Comparison of ENCODE assay signal across 9 mouse cellular contexts in the genomic region with DNA sequence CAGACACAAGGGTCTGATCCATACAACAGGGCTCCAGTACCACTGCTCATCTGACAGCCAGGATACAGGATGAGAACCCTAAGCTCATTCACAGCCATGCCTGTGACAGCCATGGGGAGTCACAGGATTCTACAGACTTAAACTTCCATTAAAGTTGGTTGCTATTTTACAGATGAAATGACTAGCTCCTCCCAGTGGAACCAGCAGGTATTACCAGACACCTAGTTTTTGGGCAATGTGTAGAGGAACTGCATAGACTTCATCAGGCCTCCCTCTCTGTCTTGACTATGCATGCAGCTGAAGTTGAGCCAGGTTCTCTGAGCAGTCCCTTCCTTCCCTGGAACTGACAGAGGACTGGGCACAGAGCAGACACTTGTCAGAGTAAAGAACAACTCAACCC. TPM values are rescaled to one million over a fixed set of nuclear protein-coding genes. Genes with fewer than 3 reads are reported as not detected.
DNase-seq lines count a peak whose midpoint lies in the region; ATAC-seq and TF ChIP-seq lines count a peak whose summit lies in the region.
"Had no signal": no experiment of that assay in that cellular context is flagged by ENCODE, and none has a peak within 500 bp of the region (broad histone marks: within the 10 kb centered on the region; RNA-seq: fewer than 3 reads in every experiment).

No protein-coding gene starts in this region.

- peaks cover 91% of the 10 kb centered on the region for H3K36me3 ChIP-seq in lung, embryonic 14.5 days (ENCODE audit: insufficient read depth)
- peaks cover 100% of the 10 kb centered on the region for H3K36me3 ChIP-seq in forebrain, embryonic 10.5 days (replicated peaks)

- H3K9ac ChIP-seq in lung, embryonic 14.5 days, result no peak overlapping the region
- H3K9ac ChIP-seq: limb, embryonic 12.5 days had no signal

- H3K27ac ChIP-seq in lung, embryonic 14.5 days (ENCODE audit: low read depth), result no peak overlapping the region
- no peak overlapping the region for H3K27ac ChIP-seq in cortical plate, adult 2 months (ENCODE audit: insufficient read depth, low read length)
- no peak overlapping the region for H3K27ac ChIP-seq in forebrain, embryonic 10.5 days
- H3K27ac ChIP-seq: limb, embryonic 12.5 days had no signal

- H3K4me2 ChIP-seq in lung, embryonic 14.5 days, result no peak overlapping the region
- H3K4me2 ChIP-seq: limb, embryonic 12.5 days had no signal

- DNase-seq in embryo, embryonic 10 days (ENCODE audit: low spot score), result peak; percentile 28
- DNase-seq in embryo, embryonic 9.5 days (ENCODE audit: extremely low spot score), result no peak
- DNase-seq in lung, embryonic 14.5 days, result peak; percentile 57
- no peak for DNase-seq in lung, adult 2 months
- DNase-seq in retina, postnatal 1 day, result peak; percentile 37
- DNase-seq in left cerebral cortex, adult 18-20 months (ENCODE audit: low spot score in 2 of 2), result no peak
- DNase-seq in forebrain, embryonic 10.5 days (ENCODE audit: extremely low spot score, low spot score), result no peak

- H3K9me3 ChIP-seq in lung, embryonic 14.5 days (ENCODE audit: low read depth, low read length), result no peaks in the 10 kb centered on the region
- H3K9me3 ChIP-seq in forebrain, embryonic 10.5 days, result no peaks in the 10 kb centered on the region
- H3K9me3 ChIP-seq: limb, embryonic 12.5 days had no signal

- no peak for ATAC-seq in lung, embryonic 14.5 days (ENCODE audit: insufficient read depth)

- TF ChIP-seq CTCF in lung, embryonic 14.5 days (IDR thresholded peaks at IDR 0.05; ENCODE audit: low read depth), result peak; percentile 57
- TF ChIP-seq CTCF in lung, adult 2 months (IDR thresholded peaks at IDR 0.05; ENCODE audit: insufficient read depth, low read length), result no peak
- TF ChIP-seq CTCF in cortical plate, adult 2 months (IDR thresholded peaks at IDR 0.05; ENCODE audit: extremely low read depth, insufficient read depth, low read length), result peak; percentile 41; the same call in 1 of the 2 replicates

- no peak for TF ChIP-seq POLR2A in lung, adult 2 months (IDR thresholded peaks at IDR 0.05; ENCODE audit: borderline replicate concordance, extremely low read depth, low read depth, low read length)
- no peak for TF ChIP-seq POLR2A in cortical plate, adult 2 months (IDR thresholded peaks at IDR 0.05; ENCODE audit: extremely low read depth, insufficient read depth, low read length)

- no peaks in the 10 kb centered on the region for H3K27me3 ChIP-seq in lung, embryonic 14.5 days (ENCODE audit: insufficient read depth, low read length)
- no peaks in the 10 kb centered on the region for H3K27me3 ChIP-seq in forebrain, embryonic 10.5 days (ENCODE audit: poor library complexity, severe bottlenecking)
- H3K27me3 ChIP-seq: limb, embryonic 12.5 days had no signal

- no peak overlapping the region for H3K4me3 ChIP-seq in lung, embryonic 14.5 days (ENCODE audit: low read depth, low read length)
- no peak overlapping the region for H3K4me3 ChIP-seq in lung, adult 2 months (replicated peaks; ENCODE audit: extremely low read depth, low read depth, low read length)
- H3K4me3 ChIP-seq in cortical plate, adult 2 months (ENCODE audit: insufficient read depth, low read length), result no peak overlapping the region
- H3K4me3 ChIP-seq in forebrain, embryonic 10.5 days, result no peak overlapping the region
- H3K4me3 ChIP-seq: limb, embryonic 12.5 days had no signal

- H3K4me1 ChIP-seq in lung, embryonic 14.5 days (ENCODE audit: insufficient read depth), result no peaks in the 10 kb centered on the region
- H3K4me1 ChIP-seq in lung, adult 2 months (ENCODE audit: control insufficient read depth, insufficient read depth, low read length), result no peaks in the 10 kb centered on the region; the same call in 1 of the 2 replicates
- H3K4me1 ChIP-seq in cortical plate, adult 2 months (ENCODE audit: control insufficient read depth, insufficient read depth, low read length), result peaks cover 6% of the 10 kb centered on the region
- peaks cover 8% of the 10 kb centered on the region for H3K4me1 ChIP-seq in forebrain, embryonic 10.5 days

RNA-seq across cellular contexts. Expression of a gene that starts 17.7 kb away (rescaled TPM):
- polyA plus RNA-seq in lung, embryonic 14.5 days (2014; fragmentation: Nextera tagmentation; extraction: Ambion mirVana), result 23.1 and 27.0 TPM in 2 replicates
- polyA plus RNA-seq in lung, adult 2 months (2012; rRNA removed), result 16.4 and 19.8 TPM in 2 replicates
- 18.0 and 19.5 TPM in 2 replicates for polyA plus RNA-seq in cortical plate, adult 2 months (2012; rRNA removed)
- 10 to 100 TPM; 49.9 to 53.0 TPM for total RNA-seq in left cerebral cortex, adult 18-20 months (2021)
- 21.7 and 22.7 TPM in 2 replicates for polyA plus RNA-seq in forebrain, embryonic 10.5 days (2016; fragmentation: Nextera tagmentation; extraction: Ambion mirVana)

RNA-seq across cellular contexts. Expression of a gene that starts 35.1 kb away (rescaled TPM):
- 23.1 and 23.2 TPM in 2 replicates for polyA plus RNA-seq in lung, embryonic 14.5 days (2014; fragmentation: Nextera tagmentation; extraction: Ambion mirVana)
- 3.1 and 4.2 TPM in 2 replicates for polyA plus RNA-seq in lung, adult 2 months (2012; rRNA removed)
- polyA plus RNA-seq in cortical plate, adult 2 months (2012; rRNA removed), result 5.1 and 5.5 TPM in 2 replicates
- total RNA-seq in left cerebral cortex, adult 18-20 months (2021), result 1 to 10 TPM; 9.3 to 9.7 TPM
- polyA plus RNA-seq in forebrain, embryonic 10.5 days (2016; fragmentation: Nextera tagmentation; extraction: Ambion mirVana), result 39.6 and 40.3 TPM in 2 replicates

Comparison
In these comparisons a context has a peak if more than half of its experiments do, and no peak if none do; other contexts are left out.
1. DNase-seq: peak in embryo, embryonic 10 days (single experiment), lung, embryonic 14.5 days (single experiment) and retina, postnatal 1 day (single experiment); none in embryo, embryonic 9.5 days (single experiment), lung, adult 2 months (single experiment), left cerebral cortex, adult 18-20 months (0 of 2) and forebrain, embryonic 10.5 days (single experiment).